ENCODE assay signal across 17 mouse cellular contexts in the genomic region with DNA sequence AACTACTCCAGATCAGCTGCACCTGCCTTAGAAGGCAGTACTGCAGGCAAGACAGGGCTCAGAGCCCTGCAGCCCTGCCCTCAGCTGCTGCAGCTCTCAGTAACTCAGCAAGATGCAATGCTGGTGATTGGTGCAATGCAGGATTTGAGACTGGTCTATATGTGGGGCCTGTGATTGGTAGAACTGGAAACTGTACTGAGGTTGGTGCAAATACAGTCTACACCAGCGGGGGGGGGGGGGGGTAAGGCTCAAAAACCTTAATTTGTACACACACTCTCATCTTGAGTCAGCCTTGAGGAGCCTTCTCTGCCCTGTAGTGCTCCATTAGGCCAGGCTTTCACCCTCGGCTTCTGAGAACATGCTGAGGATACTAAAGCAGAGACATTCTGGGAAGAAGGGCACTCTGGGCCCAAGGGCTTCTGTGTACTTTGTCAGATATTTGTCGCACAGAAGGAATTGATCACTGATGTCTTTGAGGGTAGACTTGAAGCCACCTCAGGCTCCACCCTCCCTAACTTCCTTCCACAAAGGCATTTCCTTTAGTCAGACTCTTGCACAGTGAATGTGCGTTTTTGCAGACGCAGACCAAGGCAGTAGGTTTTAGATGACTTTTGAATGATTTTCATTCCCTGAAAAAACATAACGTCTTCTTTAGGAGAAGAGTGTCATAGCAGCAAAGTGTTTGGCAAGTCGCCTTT. TPM values are rescaled to one million over a fixed set of nuclear protein-coding genes. Genes with fewer than 3 reads are reported as not detected.
DNase-seq lines count a peak whose midpoint lies in the region; ATAC-seq and TF ChIP-seq lines count a peak whose summit lies in the region.
"Had no signal": no experiment of that assay in that cellular context is flagged by ENCODE, and none has a peak within 500 bp of the region (broad histone marks: within the 10 kb centered on the region; RNA-seq: fewer than 3 reads in every experiment).

No protein-coding gene starts in this region.

- no peaks in the 10 kb centered on the region for H3K9me3 ChIP-seq in midbrain, embryonic 11.5 days (ENCODE audit: control insufficient read depth, low read length)
- no peaks in the 10 kb centered on the region for H3K9me3 ChIP-seq in midbrain, embryonic 14.5 days (ENCODE audit: control insufficient read depth, low read length)
- no peaks in the 10 kb centered on the region for H3K9me3 ChIP-seq in G1E (replicated peaks)
- H3K9me3 ChIP-seq in intestine, embryonic 16.5 days (ENCODE audit: control insufficient read depth, low read length): no peaks in the 10 kb centered on the region
- H3K9me3 ChIP-seq: heart, embryonic 13.5 days; hindbrain, embryonic 15.5 days; midbrain, embryonic 10.5 days had no signal

- H3K4me3 ChIP-seq in midbrain, embryonic 11.5 days (ENCODE audit: low read depth, low read length): no peak overlapping the region
- no peak overlapping the region for H3K4me3 ChIP-seq in midbrain, embryonic 14.5 days (replicated peaks; ENCODE audit: low read depth, low read length)
- H3K4me3 ChIP-seq in G1E (ENCODE audit: low read depth, low read length): no peak overlapping the region
- no peak overlapping the region for H3K4me3 ChIP-seq in intestine, embryonic 16.5 days (ENCODE audit: low read length)
- H3K4me3 ChIP-seq: gastrocnemius, adult 2 months; heart, embryonic 13.5 days; hindbrain, embryonic 15.5 days; midbrain, embryonic 10.5 days had no signal

- no peaks in the 10 kb centered on the region for H3K27me3 ChIP-seq in midbrain, embryonic 11.5 days (ENCODE audit: control insufficient read depth, insufficient read depth, low read length)
- H3K27me3 ChIP-seq in midbrain, embryonic 14.5 days (ENCODE audit: control insufficient read depth, insufficient read depth, low read length): no peaks in the 10 kb centered on the region
- no peaks in the 10 kb centered on the region for H3K27me3 ChIP-seq in G1E (ENCODE audit: insufficient read depth, low read length)
- no peaks in the 10 kb centered on the region for H3K27me3 ChIP-seq in intestine, embryonic 16.5 days (replicated peaks; ENCODE audit: control insufficient read depth, insufficient read depth, low read length)
- H3K27me3 ChIP-seq: heart, embryonic 13.5 days; hindbrain, embryonic 15.5 days had no signal

- H3K4me1 ChIP-seq in midbrain, embryonic 11.5 days (ENCODE audit: control insufficient read depth, insufficient read depth, low read length): no peaks in the 10 kb centered on the region; the same call in 1 of the 2 replicates
- no peaks in the 10 kb centered on the region for H3K4me1 ChIP-seq in midbrain, embryonic 14.5 days (ENCODE audit: control insufficient read depth, insufficient read depth, low read length)
- H3K4me1 ChIP-seq in G1E (ENCODE audit: insufficient read depth, low read depth, low read length): peaks cover 35% of the 10 kb centered on the region
- H3K4me1 ChIP-seq in intestine, embryonic 16.5 days (ENCODE audit: control insufficient read depth, insufficient read depth, low read length): no peaks in the 10 kb centered on the region
- H3K4me1 ChIP-seq: hindbrain, embryonic 15.5 days had no signal

- H3K36me3 ChIP-seq in midbrain, embryonic 11.5 days (ENCODE audit: control insufficient read depth, insufficient read depth, low read length): no peaks in the 10 kb centered on the region
- H3K36me3 ChIP-seq in midbrain, embryonic 14.5 days (ENCODE audit: control insufficient read depth, insufficient read depth, low read length): no peaks in the 10 kb centered on the region
- H3K36me3 ChIP-seq in G1E (replicated peaks): no peaks in the 10 kb centered on the region
- H3K36me3 ChIP-seq in intestine, embryonic 16.5 days (ENCODE audit: control insufficient read depth, insufficient read depth, low read length): no peaks in the 10 kb centered on the region
- H3K36me3 ChIP-seq: heart, embryonic 13.5 days; hindbrain, embryonic 15.5 days; midbrain, embryonic 10.5 days had no signal

- TF ChIP-seq CTCF in G1E (IDR thresholded peaks at IDR 0.05; ENCODE audit: low read depth, low read length): no peak

- no peak overlapping the region for H3K4me2 ChIP-seq in midbrain, embryonic 11.5 days
- H3K4me2 ChIP-seq in midbrain, embryonic 14.5 days (ENCODE audit: low read length): no peak overlapping the region
- no peak overlapping the region for H3K4me2 ChIP-seq in intestine, embryonic 16.5 days (ENCODE audit: low read depth, low read length)
- H3K4me2 ChIP-seq: heart, embryonic 13.5 days; hindbrain, embryonic 15.5 days had no signal

- no peak for ATAC-seq in midbrain, embryonic 11.5 days (ENCODE audit: low FRiP score)
- no peak for ATAC-seq in midbrain, embryonic 14.5 days (ENCODE audit: low FRiP score, low TSS enrichment)
- ATAC-seq in G1E (ENCODE audit: extremely low read depth, insufficient number of reproducible peaks, low FRiP score, poor library complexity, severe bottlenecking): peak; percentile 48; the same call in 1 of the 2 replicates
- peak; percentile 51 to 69; a peak in 3 of 4 replicates for ATAC-seq in hematopoietic stem cell, adult 5-6 weeks (replicated peaks in 1 of 2; ENCODE audit: insufficient read depth in 1 of 2, low FRiP score in 2 of 2, low TSS enrichment in 1 of 2, low read depth in 1 of 2, poor library complexity in 2 of 2, severe bottlenecking in 2 of 2)
- ATAC-seq in monocyte, adult 5-6 weeks (replicated peaks; ENCODE audit: insufficient number of reproducible peaks, low FRiP score, low TSS enrichment, poor library complexity, severe bottlenecking): peak; percentile 43; the same call in 1 of the 2 replicates
- no peak for ATAC-seq in intestine, embryonic 16.5 days

- no peak overlapping the region for H3K9ac ChIP-seq in midbrain, embryonic 11.5 days (ENCODE audit: low read length)
- H3K9ac ChIP-seq in midbrain, embryonic 14.5 days (replicated peaks; ENCODE audit: low read length): no peak overlapping the region
- H3K9ac ChIP-seq in intestine, embryonic 16.5 days (ENCODE audit: low read depth, low read length): no peak overlapping the region
- H3K9ac ChIP-seq: heart, embryonic 13.5 days; hindbrain, embryonic 15.5 days had no signal

- H3K27ac ChIP-seq in midbrain, embryonic 11.5 days (ENCODE audit: low read depth, low read length): no peak overlapping the region
- no peak overlapping the region for H3K27ac ChIP-seq in midbrain, embryonic 14.5 days (replicated peaks; ENCODE audit: low read depth, low read length)
- H3K27ac ChIP-seq in intestine, embryonic 16.5 days (ENCODE audit: low read length): no peak overlapping the region
- H3K27ac ChIP-seq: gastrocnemius, adult 2 months; heart, embryonic 13.5 days; hindbrain, embryonic 15.5 days; stomach, postnatal 0 days had no signal

- 82% methylated on average over 7 of the region's 7 CpGs for WGBS in midbrain, embryonic 11.5 days
- 77% methylated on average over 7 of the region's 7 CpGs for WGBS in midbrain, embryonic 14.5 days
- 51% methylated on average over 7 of the region's 7 CpGs for WGBS in intestine, embryonic 16.5 days

- peak; percentile 56 for DNase-seq in midbrain, embryonic 11.5 days (ENCODE audit: low spot score, missing footprints)
- no peak for DNase-seq in midbrain, embryonic 14.5 days
- DNase-seq in G1E (ENCODE audit: low spot score): peak; percentile 35
- no peak for DNase-seq in heart, postnatal 4 days
- no peak for DNase-seq in adrenal gland, postnatal 25 days
- DNase-seq: adrenal gland, postnatal 10 days; gastrocnemius, adult 2 months; layer of hippocampus, adult 9-11 months; lung, adult 2 months had no signal

RNA-seq across cellular contexts. Expression of a gene that starts 43.4 kb away (rescaled TPM):
- polyA plus RNA-seq in midbrain, embryonic 11.5 days (2014; fragmentation: Nextera tagmentation; extraction: Ambion mirVana): 9.6 and 10.9 TPM in 2 replicates
- polyA plus RNA-seq in midbrain, embryonic 14.5 days (2014; fragmentation: Nextera tagmentation; extraction: Ambion mirVana): 5.6 and 8.0 TPM in 2 replicates
- total RNA-seq in G1E (2014; fragmentation: Nextera tagmentation): 29.7 and 34.3 TPM in 2 replicates
- total RNA-seq in G1E (2017): 41.8 and 53.3 TPM in 2 replicates
- polyA plus RNA-seq in G1E (2012): 1.8 and 1.9 TPM in 2 replicates
- total RNA-seq in hematopoietic stem cell, adult 5-6 weeks (2017): 26.0 and 51.5 TPM in 2 replicates
- total RNA-seq in monocyte, adult 5-6 weeks (2017): 10.1 to 31.8 TPM (median 11.9 TPM) in 3 replicates
- total RNA-seq in heart, postnatal 4 days (2021): 10 to 100 TPM; 10.9 to 14.0 TPM
- 19.9 and 26.1 TPM in 2 replicates for polyA plus RNA-seq in intestine, embryonic 16.5 days (2015; fragmentation: Nextera tagmentation; extraction: Ambion mirVana)
- total RNA-seq in adrenal gland, postnatal 25 days (2021): 53.2 and 69.0 TPM in 2 replicates

RNA-seq across cellular contexts. Expression of a gene that starts 43.7 kb away (rescaled TPM):
- 15.8 and 16.7 TPM in 2 replicates for polyA plus RNA-seq in midbrain, embryonic 11.5 days (2014; fragmentation: Nextera tagmentation; extraction: Ambion mirVana)
- 11.7 and 11.9 TPM in 2 replicates for polyA plus RNA-seq in midbrain, embryonic 14.5 days (2014; fragmentation: Nextera tagmentation; extraction: Ambion mirVana)
- total RNA-seq in G1E (2014; fragmentation: Nextera tagmentation) (11.9 and 17.1 TPM in 2 replicates), G1E (2017) (14.5 and 14.7 TPM in 2 replicates)
- 2.9 and 4.2 TPM in 2 replicates for polyA plus RNA-seq in G1E (2012)
- total RNA-seq in hematopoietic stem cell, adult 5-6 weeks (2017): 12.3 and 23.3 TPM in 2 replicates
- 2.1 to 9.9 TPM (median 9.9 TPM) in 3 replicates for total RNA-seq in monocyte, adult 5-6 weeks (2017)
- total RNA-seq in heart, postnatal 4 days (2021): 10 to 100 TPM; 13.0 to 14.7 TPM
- polyA plus RNA-seq in intestine, embryonic 16.5 days (2015; fragmentation: Nextera tagmentation; extraction: Ambion mirVana): 30.0 and 31.2 TPM in 2 replicates
- total RNA-seq in adrenal gland, postnatal 25 days (2021): 65.9 and 70.8 TPM in 2 replicates

RNA-seq across cellular contexts. Expression of a gene that starts 43.8 kb away (rescaled TPM):
- polyA plus RNA-seq in midbrain, embryonic 11.5 days (2014; fragmentation: Nextera tagmentation; extraction: Ambion mirVana): 1.3 TPM in 1 of 2 replicates, not detected in the other
- 1.3 TPM in 1 of 2 replicates, not detected in the other for polyA plus RNA-seq in midbrain, embryonic 14.5 days (2014; fragmentation: Nextera tagmentation; extraction: Ambion mirVana)
- total RNA-seq in G1E (2014; fragmentation: Nextera tagmentation) (not detected in 2 replicates), G1E (2017) (not detected in 2 replicates)
- not detected in 2 replicates for polyA plus RNA-seq in G1E (2012)
- not detected in 2 replicates for total RNA-seq in hematopoietic stem cell, adult 5-6 weeks (2017)
- not detected in 3 replicates for total RNA-seq in monocyte, adult 5-6 weeks (2017)
- total RNA-seq in heart, postnatal 4 days (2021): 1 to 10 TPM in 1 of 2 experiments, not detected in 1; 2.8 TPM
- polyA plus RNA-seq in intestine, embryonic 16.5 days (2015; fragmentation: Nextera tagmentation; extraction: Ambion mirVana): 3.0 and 4.3 TPM in 2 replicates
- total RNA-seq in adrenal gland, postnatal 25 days (2021): 0.62 and 1.2 TPM in 2 replicates
- polyA plus RNA-seq: heart, embryonic 13.5 days; hindbrain, embryonic 15.5 days; kidney, embryonic 14.5 days; lung, adult 2 months had no signal

Comparison
In these comparisons a context has a peak if more than half of its experiments do, and no peak if none do; other contexts are left out.
1. DNase-seq: peak in midbrain, embryonic 11.5 days (single experiment) and G1E (single experiment); none in midbrain, embryonic 14.5 days (single experiment), heart, postnatal 4 days (single experiment) and adrenal gland, postnatal 25 days (single experiment).
2. ATAC-seq: peak in G1E (single experiment), hematopoietic stem cell, adult 5-6 weeks (2 of 2) and monocyte, adult 5-6 weeks (single experiment); none in midbrain, embryonic 11.5 days (single experiment), midbrain, embryonic 14.5 days (single experiment) and intestine, embryonic 16.5 days (single experiment).